Mouse (Mus musculus) limb, embryonic 14.5 days (tissue): Measurements from ENCODE around the gene Naip1. TPM values are rescaled to one million over a fixed set of nuclear protein-coding genes. Genes with fewer than 3 reads are reported as not detected.
"Not testable (repeated sequence)": the region's sequence is repeated elsewhere in the genome, so short reads cannot be mapped to it uniquely, and the experiment has no call there.

Experiments used
- ATAC-seq: fragments of 200-750 bp; cut with Nextera tagmentation; 2 replicates; pipeline ENCODE4 v1.8.0; 2017; ENCODE audit warnings: low read depth, moderate number of reproducible peaks, moderate TSS enrichment; ENCODE audit not compliant: low FRiP score
- DNase-seq: peaks from one replicate; pipeline ENCODE4 v3.0.0-alpha.2; 2015; ENCODE audit warnings: low spot score
- H3K27ac ChIP-seq: fragments of 300-500 bp; sonication (generic); replicated peaks from 2 replicates; pipeline ENCODE4 v1.5.1; 2014; ENCODE audit warnings: low read depth, mild to moderate bottlenecking, low read length, moderate library complexity, mixed read lengths
- H3K27me3 ChIP-seq: fragments of 300-500 bp; sonication (generic); 2 replicates; pipeline ENCODE4 v1.6.1; 2014; ENCODE audit warnings: low read length, mixed read lengths; ENCODE audit not compliant: control insufficient read depth, insufficient read depth
- H3K36me3 ChIP-seq: fragments of 300-500 bp; sonication (generic); 2 replicates; pipeline ENCODE4 v1.6.1; 2014; ENCODE audit warnings: mild to moderate bottlenecking, low read length, moderate library complexity, mixed read lengths; ENCODE audit not compliant: control insufficient read depth, insufficient read depth
- H3K4me1 ChIP-seq: fragments of 300-500 bp; sonication (generic); 2 replicates; pipeline ENCODE4 v1.6.1; 2014; ENCODE audit warnings: antibody characterized with exemption, low read length, mixed read lengths; ENCODE audit not compliant: control insufficient read depth, insufficient read depth
- H3K4me2 ChIP-seq: fragments of 300-500 bp; sonication (generic); replicated peaks from 2 replicates; pipeline ENCODE4 v1.6.1; 2014; ENCODE audit warnings: low read depth, mild to moderate bottlenecking, low read length, moderate library complexity; ENCODE audit not compliant: severe bottlenecking
- H3K4me3 ChIP-seq: fragments of 300-500 bp; sonication (generic); replicated peaks from 2 replicates; pipeline ENCODE4 v1.5.1; 2014; ENCODE audit warnings: low read length
- H3K9ac ChIP-seq: fragments of 300-500 bp; sonication (generic); 2 replicates; pipeline ENCODE4 v1.6.1; 2014; ENCODE audit warnings: mild to moderate bottlenecking, low read depth, low read length, moderate library complexity; ENCODE audit not compliant: severe bottlenecking
- H3K9me3 ChIP-seq: fragments of 300-500 bp; sonication (generic); 2 replicates; pipeline ENCODE4 v1.6.1; 2016; ENCODE audit warnings: low read length; ENCODE audit not compliant: control insufficient read depth
- POLR2A ChIP-seq: fragments of 200-500 bp; IDR thresholded peaks from 2 replicates; pipeline ENCODE4 v1.8.0; 2012; ENCODE audit warnings: inconsistent platforms, mild to moderate bottlenecking, moderate library complexity, borderline replicate concordance; ENCODE audit not compliant: insufficient read depth, insufficient read length; ENCODE audit errors: extremely low read depth
- WGBS: fragments of 180-500 bp; shearing (Covaris S2); extraction: QIAGEN DNeasy Blood & Tissue Kit; methylation state at CpG from one replicate; pipeline ENCODE4 v1.1.7; 2014; 5-methylcytosine and 5-hydroxymethylcytosine counted together
- polyA plus RNA-seq, 2 experiments: library from polyadenylated mRNA; depleted of rRNA in 1 of 2; stranded (reverse) in 1 of 2; unstranded in 1 of 2; fragments of >200 nt; fragmentation: Nextera tagmentation in 1 of 2; extraction: Ambion mirVana in 1 of 2; gene quantifications; 2 replicates each; pipeline versions ENCODE4 v1.2.1 to v1.2.3; 2012 to 2014

The Naip1 gene
- 0.01 TPM in 2 replicates for polyA plus RNA-seq (2012; rRNA removed)
- polyA plus RNA-seq (2014; fragmentation: Nextera tagmentation; extraction: Ambion mirVana) = not detected in 2 replicates

DNA sequence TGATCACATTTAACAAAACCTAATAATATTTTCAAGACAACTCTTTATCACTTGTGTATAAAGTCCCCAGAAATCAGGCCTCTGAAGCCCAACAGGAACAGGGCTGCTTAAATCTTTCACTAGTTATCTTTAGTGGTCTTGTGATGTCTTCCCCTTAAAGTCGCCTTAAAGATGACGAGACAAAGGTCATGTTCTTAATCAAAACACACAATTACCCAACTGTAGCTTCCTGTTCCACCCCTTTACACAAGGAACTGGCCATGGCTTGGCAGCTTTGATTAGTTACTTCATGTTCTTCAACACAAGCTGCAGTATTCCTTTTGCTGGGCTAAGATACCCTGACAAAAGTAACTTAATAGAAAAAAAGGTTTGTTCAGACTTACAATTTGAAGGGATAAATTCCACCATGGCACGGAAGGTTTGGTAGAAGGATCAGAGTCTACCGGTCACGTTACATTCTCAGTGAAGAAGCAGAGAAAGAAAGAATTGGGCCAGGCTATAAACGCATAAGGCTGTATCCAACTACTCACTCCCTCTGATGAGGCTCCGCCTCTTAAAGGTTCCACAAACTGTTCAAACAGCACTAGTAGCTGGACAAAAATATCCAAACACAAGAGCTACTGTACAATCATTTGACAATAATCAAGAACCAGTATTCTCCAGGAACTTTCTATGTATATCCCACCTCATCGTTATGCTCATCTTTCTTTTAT is at the start of gene Naip1:
Naip1 (minus strand) TSS at position 455 of the 713 bp plus-strand sequence.
- not testable (repeated sequence) for H3K4me1 ChIP-seq, H3K27ac ChIP-seq, H3K4me3 ChIP-seq, H3K9ac ChIP-seq, H3K27me3 ChIP-seq, ATAC-seq, H3K9me3 ChIP-seq, H3K36me3 ChIP-seq, DNase-seq, H3K4me2 ChIP-seq
- 77% methylated on average over 8 of the region's 8 CpGs for WGBS

DNA sequence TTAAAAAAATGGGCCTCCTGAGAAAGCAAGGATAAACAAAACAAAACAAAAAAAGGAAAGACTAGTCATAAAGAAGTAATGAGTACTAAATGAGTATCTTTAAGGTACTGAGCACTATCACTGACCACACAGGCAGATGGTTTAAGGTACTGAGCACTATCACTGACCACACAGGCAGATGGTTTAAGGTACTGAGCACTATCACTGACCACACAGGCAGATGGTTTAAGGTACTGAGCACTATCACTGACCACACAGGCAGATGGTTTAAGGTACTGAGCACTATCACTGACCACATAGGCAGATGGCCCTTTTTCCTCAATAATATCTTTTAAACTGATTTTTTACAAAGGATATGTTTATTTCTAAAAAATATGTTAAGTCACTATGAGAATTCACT is 47.0 kb upstream of the Naip1 start:
- H3K27me3 ChIP-seq, H3K9me3 ChIP-seq, H3K4me3 ChIP-seq, H3K9ac ChIP-seq, ATAC-seq, H3K4me2 ChIP-seq, H3K4me1 ChIP-seq, DNase-seq, H3K27ac ChIP-seq, H3K36me3 ChIP-seq: not testable (repeated sequence)

DNA sequence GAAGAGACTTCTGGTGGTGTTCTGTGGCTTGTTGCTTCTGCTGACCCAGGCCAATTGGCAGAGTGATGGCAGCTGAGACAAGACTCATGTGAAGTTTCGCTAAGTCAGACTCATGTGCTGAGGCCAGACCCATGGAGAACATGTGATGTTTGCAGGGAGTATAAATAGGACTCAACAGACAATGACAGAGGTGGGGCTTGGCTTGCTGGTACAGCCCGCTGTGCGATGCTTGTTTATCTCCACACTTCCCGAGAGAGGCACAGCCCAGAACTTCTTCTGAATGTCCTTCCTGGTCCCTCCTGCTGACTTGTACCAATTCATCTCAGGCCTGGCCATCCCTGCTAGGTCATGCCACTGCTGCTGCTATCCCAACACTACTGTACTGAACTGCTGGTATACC is 42.7 kb upstream of the Naip1 start:
- Histone ChIP-seq H3K27me3 (no peaks in the 10 kb centered on the region), H3K4me2 (no peak overlapping the region), H3K9ac (no peak overlapping the region), H3K4me3 (no peak overlapping the region), H3K36me3 (no peaks in the 10 kb centered on the region), H3K4me1 (no peaks in the 10 kb centered on the region), H3K9me3 (no peaks in the 10 kb centered on the region), H3K27ac (no peak overlapping the region)
- TF ChIP-seq POLR2A = no peak
- DNase-seq (no peak), ATAC-seq (no peak)
- 92% methylated on average over 4 of the region's 4 CpGs for WGBS

- H3K27ac ChIP-seq, H3K9me3 ChIP-seq, H3K4me2 ChIP-seq, H3K4me1 ChIP-seq, H3K4me3 ChIP-seq, H3K27me3 ChIP-seq, ATAC-seq, H3K36me3 ChIP-seq, H3K9ac ChIP-seq, DNase-seq: not testable (repeated sequence)
- WGBS = 64% methylated on average over 8 of the region's 8 CpGs
These were observed 41.7 kb upstream of the Naip1 start for GRCm38 (mm10) chr13:100494370-100494769.

- no peak overlapping the region for H3K27ac ChIP-seq
- peaks cover 15% of the 10 kb centered on the region for H3K36me3 ChIP-seq
- no peaks in the 10 kb centered on the region for H3K4me1 ChIP-seq
- no peak for TF ChIP-seq POLR2A
- no peak for ATAC-seq
- H3K4me2 ChIP-seq = no peak overlapping the region
- no peak overlapping the region for H3K4me3 ChIP-seq
- DNase-seq = no peak
- no peaks in the 10 kb centered on the region for H3K27me3 ChIP-seq
- 69% methylated on average over 8 of the region's 8 CpGs for WGBS
- no peaks in the 10 kb centered on the region for H3K9me3 ChIP-seq
- H3K9ac ChIP-seq = no peak overlapping the region
These were observed 40.6 kb upstream of the Naip1 start for GRCm38 (mm10) chr13:100493313-100493712.
